Mouse (Mus musculus): ENCODE results near the gene Fam69a. TPM values are rescaled to one million over a fixed set of nuclear protein-coding genes. Genes with fewer than 3 reads are reported as not detected.

Gene Fam69a
- polyA plus RNA-seq, 1 experiment from 2014 or later: 70.2 TPM

- 42% methylated on average over 2 of the region's 2 CpGs for WGBS
- H3K27ac ChIP-seq (ENCODE audit: low read depth, low read length): no peak overlapping the region
- H3K9ac ChIP-seq (replicated peaks; ENCODE audit: low read depth, low read length): no peak overlapping the region
- no peaks in the 10 kb centered on the region for H3K36me3 ChIP-seq (ENCODE audit: control insufficient read depth, insufficient read depth, low read length)
- ATAC-seq (ENCODE audit: low read depth): no peak
- H3K9me3 ChIP-seq (ENCODE audit: control insufficient read depth, low read length): no peaks in the 10 kb centered on the region
- H3K27me3 ChIP-seq (ENCODE audit: control insufficient read depth, insufficient read depth, low read length): no peaks in the 10 kb centered on the region
- H3K4me3 ChIP-seq (ENCODE audit: low read depth, low read length): no peak overlapping the region
- H3K4me2 ChIP-seq (ENCODE audit: low read depth, low read length): no peak overlapping the region
- H3K4me1 ChIP-seq (ENCODE audit: control insufficient read depth, insufficient read depth, low read length): 0 out of 2 replicates have a peak, but pooled peaks cover 3% of the 10 kb centered on the region
These were observed 54.3 kb downstream of the Fam69a start for GRCm38 (mm10) chr5:107932556-107932955.

DNA sequence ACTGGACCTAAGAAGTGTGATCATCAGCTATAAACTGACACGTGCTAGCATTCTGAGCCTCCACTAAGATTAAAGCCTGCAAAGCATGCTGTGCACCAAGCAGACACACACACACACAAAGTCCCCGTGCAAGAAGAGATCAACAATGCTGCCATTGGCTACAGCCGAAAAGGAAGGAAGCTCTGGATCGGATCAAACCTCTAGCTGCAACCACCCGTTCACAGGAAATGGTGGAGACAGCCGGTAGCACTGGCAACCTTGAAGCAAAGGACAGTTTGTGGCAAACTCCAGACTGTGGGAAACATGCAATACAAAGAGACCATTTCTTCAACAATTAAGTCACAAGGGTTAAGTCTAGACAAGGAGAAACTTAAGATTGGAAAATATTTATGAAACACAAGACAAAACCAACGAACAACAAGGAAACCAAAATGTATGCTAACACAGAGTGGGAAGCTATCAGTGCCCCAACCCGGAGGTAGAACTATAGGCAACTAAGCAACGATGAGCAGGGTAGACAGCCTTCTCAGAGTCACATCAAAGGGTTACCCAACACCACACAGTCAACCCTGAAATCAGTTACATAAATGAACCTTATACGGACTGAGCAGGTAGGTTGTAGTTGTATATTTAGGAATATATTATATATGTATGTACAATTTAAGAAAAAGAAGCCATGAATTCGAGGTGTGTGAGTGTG, 60.2 kb downstream of the Fam69a start:
- Histone ChIP-seq H3K27ac (ENCODE audit: low read depth, low read length) (no peak overlapping the region), H3K4me3 (ENCODE audit: low read depth, low read length) (no peak overlapping the region), H3K36me3 (ENCODE audit: control insufficient read depth, insufficient read depth, low read length) (no peaks in the 10 kb centered on the region), H3K9ac (replicated peaks; ENCODE audit: low read depth, low read length) (no peak overlapping the region), H3K9me3 (ENCODE audit: control insufficient read depth, low read length) (no peaks in the 10 kb centered on the region), H3K27me3 (ENCODE audit: control insufficient read depth, insufficient read depth, low read length) (no peaks in the 10 kb centered on the region), H3K4me2 (ENCODE audit: low read depth, low read length) (no peak overlapping the region), H3K4me1 (ENCODE audit: control insufficient read depth, insufficient read depth, low read length) (no peaks in the 10 kb centered on the region)
- no peak for ATAC-seq (ENCODE audit: low read depth)
- 83% methylated on average over 11 of the region's 11 CpGs for WGBS

GRCm38 (mm10) chr5:107924564-107924963, 62.3 kb downstream of the Fam69a start:
- Histone ChIP-seq H3K27me3 (ENCODE audit: control insufficient read depth, insufficient read depth, low read length) (no peaks in the 10 kb centered on the region), H3K4me2 (ENCODE audit: low read depth, low read length) (no peak overlapping the region), H3K36me3 (ENCODE audit: control insufficient read depth, insufficient read depth, low read length) (no peaks in the 10 kb centered on the region), H3K9ac (replicated peaks; ENCODE audit: low read depth, low read length) (no peak overlapping the region), H3K4me1 (ENCODE audit: control insufficient read depth, insufficient read depth, low read length) (no peaks in the 10 kb centered on the region), H3K27ac (ENCODE audit: low read depth, low read length) (no peak overlapping the region), H3K9me3 (ENCODE audit: control insufficient read depth, low read length) (no peaks in the 10 kb centered on the region), H3K4me3 (ENCODE audit: low read depth, low read length) (no peak overlapping the region)
- 72% methylated on average over 8 of the region's 8 CpGs for WGBS
- no peak for ATAC-seq (ENCODE audit: low read depth)

GRCm38 (mm10) chr5:107922836-107923235, 64.0 kb downstream of the Fam69a start:
- 91% methylated on average over 1 of the region's 1 CpGs for WGBS
- no peak for ATAC-seq (ENCODE audit: low read depth)
- H3K9ac ChIP-seq (replicated peaks; ENCODE audit: low read depth, low read length): no peak overlapping the region
- no peak overlapping the region for H3K27ac ChIP-seq (ENCODE audit: low read depth, low read length)
- H3K27me3 ChIP-seq (ENCODE audit: control insufficient read depth, insufficient read depth, low read length): no peaks in the 10 kb centered on the region
- H3K9me3 ChIP-seq (ENCODE audit: control insufficient read depth, low read length): no peaks in the 10 kb centered on the region
- no peak overlapping the region for H3K4me2 ChIP-seq (ENCODE audit: low read depth, low read length)
- H3K4me1 ChIP-seq (ENCODE audit: control insufficient read depth, insufficient read depth, low read length): no peaks in the 10 kb centered on the region
- no peaks in the 10 kb centered on the region for H3K36me3 ChIP-seq (ENCODE audit: control insufficient read depth, insufficient read depth, low read length)
- no peak overlapping the region for H3K4me3 ChIP-seq (ENCODE audit: low read depth, low read length)

- Histone ChIP-seq H3K27me3 (ENCODE audit: control insufficient read depth, insufficient read depth, low read length) (no peaks in the 10 kb centered on the region), H3K4me2 (ENCODE audit: low read depth, low read length) (no peak overlapping the region), H3K36me3 (ENCODE audit: control insufficient read depth, insufficient read depth, low read length) (no peaks in the 10 kb centered on the region), H3K9me3 (ENCODE audit: control insufficient read depth, low read length) (no peaks in the 10 kb centered on the region), H3K9ac (replicated peaks; ENCODE audit: low read depth, low read length) (no peak overlapping the region), H3K4me1 (ENCODE audit: control insufficient read depth, insufficient read depth, low read length) (no peaks in the 10 kb centered on the region), H3K27ac (ENCODE audit: low read depth, low read length) (no peak overlapping the region), H3K4me3 (ENCODE audit: low read depth, low read length) (no peak overlapping the region)
- peak; percentile 52 for ATAC-seq (ENCODE audit: low read depth)
- WGBS: 82% methylated on average over 2 of the region's 2 CpGs
These were observed 65.3 kb downstream of the Fam69a start for GRCm38 (mm10) chr5:107921400-107922252.

DNA sequence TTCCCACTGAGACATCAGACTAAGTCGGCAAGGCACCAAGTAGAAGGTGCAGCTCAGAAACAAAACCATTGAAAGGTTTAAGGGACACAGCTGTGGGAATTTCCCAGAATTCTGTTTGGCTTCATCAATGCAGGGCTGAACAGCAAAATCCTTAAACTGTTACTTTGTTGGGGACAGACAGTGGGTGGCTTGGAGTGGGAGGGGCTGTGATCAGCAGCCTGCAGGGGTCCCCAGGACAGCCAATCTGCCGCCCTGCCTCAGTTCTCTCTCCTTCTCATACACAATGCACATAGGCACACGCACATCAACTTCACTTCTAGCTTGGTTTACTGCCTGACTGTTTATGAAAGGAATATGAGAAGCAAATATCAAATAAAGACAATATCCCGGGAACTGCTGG, 71.6 kb downstream of the Fam69a start:
- H3K27ac ChIP-seq (ENCODE audit: low read depth, low read length): no peak overlapping the region
- H3K4me1 ChIP-seq (ENCODE audit: control insufficient read depth, insufficient read depth, low read length): no peaks in the 10 kb centered on the region
- no peak overlapping the region for H3K4me2 ChIP-seq (ENCODE audit: low read depth, low read length)
- H3K9ac ChIP-seq (replicated peaks; ENCODE audit: low read depth, low read length): no peak overlapping the region
- no peaks in the 10 kb centered on the region for H3K9me3 ChIP-seq (ENCODE audit: control insufficient read depth, low read length)
- 21% methylated on average over 4 of the region's 4 CpGs for WGBS
- no peaks in the 10 kb centered on the region for H3K36me3 ChIP-seq (ENCODE audit: control insufficient read depth, insufficient read depth, low read length)
- H3K27me3 ChIP-seq (ENCODE audit: control insufficient read depth, insufficient read depth, low read length): no peaks in the 10 kb centered on the region
- no peak overlapping the region for H3K4me3 ChIP-seq (ENCODE audit: low read depth, low read length)
- peak; percentile 41; the same call in 1 of the 2 replicates for ATAC-seq (ENCODE audit: low read depth)

DNA sequence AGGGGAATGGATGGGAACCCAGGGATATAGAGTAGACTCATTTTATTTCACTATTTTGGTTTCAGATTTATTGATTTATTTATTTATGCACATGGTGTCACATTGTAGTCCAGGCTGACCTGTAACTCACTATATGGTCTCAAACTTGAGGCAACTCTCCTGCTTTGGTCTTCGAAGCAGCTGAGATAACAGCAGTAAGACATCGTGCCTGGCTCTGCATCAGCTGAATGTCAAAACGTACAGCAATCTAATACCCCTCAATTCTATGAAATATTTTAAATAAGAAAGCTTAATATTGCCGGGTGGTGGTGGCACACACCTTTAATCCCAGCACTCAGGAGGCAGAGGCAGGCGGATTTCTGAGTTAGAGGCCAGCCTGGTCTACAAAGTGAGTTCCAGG, 75.9 kb downstream of the Fam69a start:
- Histone ChIP-seq H3K4me3 (ENCODE audit: low read depth, low read length) (no peak overlapping the region), H3K27me3 (ENCODE audit: control insufficient read depth, insufficient read depth, low read length) (no peaks in the 10 kb centered on the region), H3K27ac (ENCODE audit: low read depth, low read length) (no peak overlapping the region), H3K9ac (replicated peaks; ENCODE audit: low read depth, low read length) (no peak overlapping the region), H3K4me2 (ENCODE audit: low read depth, low read length) (no peak overlapping the region), H3K4me1 (ENCODE audit: control insufficient read depth, insufficient read depth, low read length) (no peaks in the 10 kb centered on the region), H3K9me3 (ENCODE audit: control insufficient read depth, low read length) (no peaks in the 10 kb centered on the region), H3K36me3 (ENCODE audit: control insufficient read depth, insufficient read depth, low read length) (peaks cover 35% of the 10 kb centered on the region)
- ATAC-seq (ENCODE audit: low read depth): no peak
- 90% methylated on average over 5 of the region's 5 CpGs for WGBS

- Histone ChIP-seq H3K4me3 (ENCODE audit: low read depth, low read length) (no peak overlapping the region), H3K9me3 (ENCODE audit: control insufficient read depth, low read length) (no peaks in the 10 kb centered on the region), H3K9ac (replicated peaks; ENCODE audit: low read depth, low read length) (no peak overlapping the region), H3K36me3 (ENCODE audit: control insufficient read depth, insufficient read depth, low read length) (peaks cover 44% of the 10 kb centered on the region), H3K27ac (ENCODE audit: low read depth, low read length) (no peak overlapping the region), H3K27me3 (ENCODE audit: control insufficient read depth, insufficient read depth, low read length) (no peaks in the 10 kb centered on the region), H3K4me1 (ENCODE audit: control insufficient read depth, insufficient read depth, low read length) (no peaks in the 10 kb centered on the region), H3K4me2 (ENCODE audit: low read depth, low read length) (no peak overlapping the region)
- WGBS: 74% methylated on average over 5 of the region's 5 CpGs
- no peak for ATAC-seq (ENCODE audit: low read depth)
These were observed 76.7 kb downstream of the Fam69a start for GRCm38 (mm10) chr5:107910084-107910616.

- Histone ChIP-seq H3K4me3 (ENCODE audit: low read depth, low read length) (no peak overlapping the region), H3K4me1 (ENCODE audit: control insufficient read depth, insufficient read depth, low read length) (no peaks in the 10 kb centered on the region), H3K4me2 (ENCODE audit: low read depth, low read length) (no peak overlapping the region), H3K9ac (replicated peaks; ENCODE audit: low read depth, low read length) (no peak overlapping the region), H3K27ac (ENCODE audit: low read depth, low read length) (no peak overlapping the region), H3K27me3 (ENCODE audit: control insufficient read depth, insufficient read depth, low read length) (no peaks in the 10 kb centered on the region), H3K9me3 (ENCODE audit: control insufficient read depth, low read length) (no peaks in the 10 kb centered on the region), H3K36me3 (ENCODE audit: control insufficient read depth, insufficient read depth, low read length) (peaks cover 48% of the 10 kb centered on the region)
- no peak for ATAC-seq (ENCODE audit: low read depth)
- 88% methylated on average over 3 of the region's 3 CpGs for WGBS
These were observed 77.2 kb downstream of the Fam69a start for GRCm38 (mm10) chr5:107909668-107910067.
